Mouse (Mus musculus): ENCODE measurements around the gene Zfp85. TPM values are rescaled to one million over a fixed set of nuclear protein-coding genes. Genes with fewer than 3 reads are reported as not detected.

The Zfp85 gene
- polyA plus RNA-seq, 1 experiment from 2014 or later, result 5.5 TPM

GRCm38 (mm10) chr13:67723848-67724479, 31.1 kb downstream of the Zfp85 start:
- ATAC-seq (replicated peaks; ENCODE audit: low FRiP score), result peak; percentile 95
- peak; percentile 89 for DNase-seq (ENCODE audit: low spot score)
- H3K4me3 ChIP-seq (ENCODE audit: low read depth, low read length), result peak overlapping the region; percentile 56
- H3K9me3 ChIP-seq (ENCODE audit: control insufficient read depth, low read length), result no peaks in the 10 kb centered on the region
- no peaks in the 10 kb centered on the region for H3K27me3 ChIP-seq (ENCODE audit: control insufficient read depth, insufficient read depth, low read length)
- no peaks in the 10 kb centered on the region for H3K4me1 ChIP-seq (replicated peaks; ENCODE audit: control insufficient read depth, insufficient read depth, low read length)
- no peaks in the 10 kb centered on the region for H3K36me3 ChIP-seq (ENCODE audit: control insufficient read depth, insufficient read depth, low read length)
- peak overlapping the region; percentile 68 for H3K9ac ChIP-seq (ENCODE audit: low read length)
- 1% methylated on average over 17 of the region's 17 CpGs for WGBS
- peak overlapping the region; percentile 54 for H3K4me2 ChIP-seq (ENCODE audit: low read depth, low read length, severe bottlenecking)
- H3K27ac ChIP-seq (ENCODE audit: low read depth, low read length), result no peak overlapping the region

Other genes starting within 250 kb of the Zfp85 start
- 0.19 TPM in 1 of 2 replicates, not detected in the other for gene Gm26965, start 229.1 kb downstream of the Zfp85 start, polyA plus RNA-seq (2014; fragmentation: Nextera tagmentation; extraction: Ambion mirVana)
- gene Zfp87, start 229.1 kb downstream of the Zfp85 start, polyA plus RNA-seq (2014; fragmentation: Nextera tagmentation; extraction: Ambion mirVana), result 27.3 and 29.5 TPM in 2 replicates
- gene Zfp748, start 201.4 kb downstream of the Zfp85 start, polyA plus RNA-seq (2014; fragmentation: Nextera tagmentation; extraction: Ambion mirVana), result 16.9 and 19.2 TPM in 2 replicates
- gene Zfp729b, start 145.5 kb downstream of the Zfp85 start, polyA plus RNA-seq (2014; fragmentation: Nextera tagmentation; extraction: Ambion mirVana), result 4.1 and 5.5 TPM in 2 replicates
- not detected in 2 replicates for gene Gm49345, start 117.5 kb downstream of the Zfp85 start, polyA plus RNA-seq (2014; fragmentation: Nextera tagmentation; extraction: Ambion mirVana)
- gene Zfp729a, start 117.4 kb downstream of the Zfp85 start, polyA plus RNA-seq (2014; fragmentation: Nextera tagmentation; extraction: Ambion mirVana), result 3.4 and 4.5 TPM in 2 replicates
- 12.8 and 13.6 TPM in 2 replicates for gene Zfp738, start 68.2 kb downstream of the Zfp85 start, polyA plus RNA-seq (2014; fragmentation: Nextera tagmentation; extraction: Ambion mirVana)
- 4.9 and 5.9 TPM in 2 replicates for gene Zfp65, start 26.1 kb downstream of the Zfp85 start, polyA plus RNA-seq (2014; fragmentation: Nextera tagmentation; extraction: Ambion mirVana)
- 4.1 and 4.9 TPM in 2 replicates for gene Zfp493, start 24.5 kb upstream of the Zfp85 start, polyA plus RNA-seq (2014; fragmentation: Nextera tagmentation; extraction: Ambion mirVana)
- 7.7 and 8.1 TPM in 2 replicates for gene Zfp273, start 58.5 kb upstream of the Zfp85 start, polyA plus RNA-seq (2014; fragmentation: Nextera tagmentation; extraction: Ambion mirVana)
- 2.7 and 2.8 TPM in 2 replicates for gene Gm10037, start 75.9 kb upstream of the Zfp85 start, polyA plus RNA-seq (2014; fragmentation: Nextera tagmentation; extraction: Ambion mirVana)
- gene BC048507, start 108.1 kb upstream of the Zfp85 start, polyA plus RNA-seq (2014; fragmentation: Nextera tagmentation; extraction: Ambion mirVana), result not detected in 2 replicates

Measured in forebrain, embryonic 11.5 days (tissue).